Mouse (Mus musculus): ENCODE data around the gene Zmiz2. TPM values are rescaled to one million over a fixed set of nuclear protein-coding genes. Genes with fewer than 3 reads are reported as not detected.
"Not testable (repeated sequence)": the region's sequence is repeated elsewhere in the genome, so short reads cannot be mapped to it uniquely, and the experiment has no call there.

Zmiz2 gene
- total and polyA plus RNA-seq, 3 experiments, result 12.3 to 90.3 (median 35.5) TPM

DNA sequence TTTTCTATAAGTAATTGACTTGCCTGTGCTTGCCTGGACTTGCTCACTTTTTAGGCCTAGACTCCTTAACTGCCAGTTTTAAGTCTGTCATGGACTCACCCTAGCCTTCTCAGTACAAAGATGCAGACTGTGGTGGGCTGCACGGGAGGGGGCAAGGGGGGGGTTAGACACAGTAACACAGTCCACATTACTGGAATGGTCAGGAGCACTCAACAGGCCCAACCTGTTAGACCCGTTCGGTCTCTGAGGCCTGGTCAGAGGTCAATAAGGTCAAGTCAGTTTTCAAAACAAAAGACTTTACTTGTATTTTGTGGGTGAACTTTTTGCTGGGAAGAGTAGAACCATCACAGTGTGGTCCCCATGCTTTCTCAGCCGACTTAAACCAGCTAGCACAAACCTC is 21.7 kb upstream of the Zmiz2 start:
- no peak for TF ChIP-seq USF2 (IDR thresholded peaks at IDR 0.05; ENCODE audit: borderline replicate concordance in 1 of 2, insufficient read depth in 1 of 2, low read depth in 1 of 2, low read length in 2 of 2)
- no peak for TF ChIP-seq KAT2A (conservative IDR thresholded peaks at IDR 0.05; ENCODE audit: low read depth, low read length)
- no peak for TF ChIP-seq USF1 (IDR thresholded peaks at IDR 0.05; ENCODE audit: low read depth, low read length)
- TF ChIP-seq SIN3A (IDR thresholded peaks at IDR 0.05; ENCODE audit: low read length), result no peak
- no peak for TF ChIP-seq RCOR1 (IDR thresholded peaks at IDR 0.05; ENCODE audit: low read depth, low read length)
- TF ChIP-seq GATA1 (IDR thresholded peaks at IDR 0.05; ENCODE audit: low read depth, low read length), result no peak
- no peak for TF ChIP-seq NELFE (IDR thresholded peaks at IDR 0.05; ENCODE audit: low read depth, low read length)
- TF ChIP-seq HCFC1 (IDR thresholded peaks at IDR 0.05; ENCODE audit: low read depth, low read length), result no peak
- no peak for TF ChIP-seq GABPA (IDR thresholded peaks at IDR 0.05; ENCODE audit: low read depth, low read length)
- TF ChIP-seq TCF12 (IDR thresholded peaks at IDR 0.05; ENCODE audit: low read depth, low read length), result no peak
- no peak for TF ChIP-seq POLR2A (IDR thresholded peaks at IDR 0.05; ENCODE audit: control insufficient read depth in 1 of 2, insufficient read depth in 1 of 2, low read depth in 1 of 2, low read length in 2 of 2, poor library complexity in 1 of 2)
- no peak for TF ChIP-seq MAX (IDR thresholded peaks at IDR 0.05; ENCODE audit: low read length)
- no peak for TF ChIP-seq CHD2 (IDR thresholded peaks at IDR 0.05; ENCODE audit: low read length)
- no peak for TF ChIP-seq ELF1 (IDR thresholded peaks at IDR 0.05; ENCODE audit: low read depth, low read length)
- TF ChIP-seq MXI1 (IDR thresholded peaks at IDR 0.05; ENCODE audit: low read depth, low read length), result no peak
- no peak for TF ChIP-seq MAZ (IDR thresholded peaks at IDR 0.05; ENCODE audit: low read depth, low read length)
- no peak for TF ChIP-seq MYC (IDR thresholded peaks at IDR 0.05; ENCODE audit: low read depth, low read length)
- TF ChIP-seq TBP (IDR thresholded peaks at IDR 0.05; ENCODE audit: low read depth, low read length), result no peak

DNA sequence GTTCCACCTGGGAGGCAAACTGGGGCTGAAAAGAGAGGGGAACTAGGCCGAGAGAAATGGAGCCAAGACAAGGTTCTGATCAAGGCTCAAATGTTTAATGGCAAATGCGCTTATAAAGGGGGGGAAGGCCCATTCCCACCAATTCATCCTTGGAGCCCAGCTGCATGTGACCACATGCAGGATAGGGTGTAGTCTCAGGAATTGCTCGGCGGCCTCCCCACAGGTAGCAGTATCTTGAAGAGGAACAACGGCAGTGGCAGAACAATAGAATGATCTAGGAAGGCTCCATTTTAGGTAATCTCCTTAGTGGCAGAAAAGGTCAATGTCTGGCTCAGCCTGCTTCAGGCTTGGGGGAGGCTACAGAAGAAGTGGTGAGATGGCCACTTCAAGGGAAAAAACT is 20.9 kb upstream of the Zmiz2 start:
- not testable (repeated sequence) for H3K27me3 ChIP-seq (ENCODE audit: control insufficient read depth in 1 of 2, insufficient read depth in 2 of 2, low read length in 2 of 2)

More for the DNA sequence above, 21.7 kb upstream of the Zmiz2 start:
- no peaks in the 10 kb centered on the region for H3K9me3 ChIP-seq (replicated peaks; ENCODE audit: insufficient read depth, low read length)
- H3K9ac ChIP-seq (ENCODE audit: control insufficient read depth, low read depth, low read length, poor library complexity, severe bottlenecking), result no peak overlapping the region
- H3K27me3 ChIP-seq (ENCODE audit: control insufficient read depth in 1 of 2, insufficient read depth in 2 of 2, low read length in 2 of 2), result no peaks in the 10 kb centered on the region
- peaks cover 0 to 8% of the 10 kb centered on the region in 2 experiments; a peak in 2 of 4 replicates for H3K36me3 ChIP-seq (ENCODE audit: control insufficient read depth in 1 of 2, insufficient read depth in 2 of 2, low read length in 2 of 2)
- no peak for DNase-seq (ENCODE audit: low read depth, low spot score)
- H3K27ac ChIP-seq (ENCODE audit: control insufficient read depth, low read depth, low read length), result no peak overlapping the region
- H3K4me1 ChIP-seq (ENCODE audit: control insufficient read depth in 1 of 2, insufficient read depth in 2 of 2, low read length in 2 of 2), result peaks cover 0 to 14% of the 10 kb centered on the region in 2 experiments; a peak in 1 of 4 replicates
- H3K4me3 ChIP-seq (ENCODE audit: control insufficient read depth in 1 of 2, insufficient read depth in 1 of 2, low read depth in 2 of 2, low read length in 2 of 2), result no peak overlapping the region
- H3K79me2 ChIP-seq (ENCODE audit: control insufficient read depth, insufficient read depth, low read length, poor library complexity), result no peaks in the 10 kb centered on the region

More for the DNA sequence above, 20.9 kb upstream of the Zmiz2 start:
- not testable (repeated sequence) for H3K79me2 ChIP-seq (ENCODE audit: control insufficient read depth, insufficient read depth, low read length, poor library complexity); H3K9ac ChIP-seq (ENCODE audit: control insufficient read depth, low read depth, low read length, poor library complexity, severe bottlenecking); H3K27ac ChIP-seq (ENCODE audit: control insufficient read depth, low read depth, low read length); H3K36me3 ChIP-seq (ENCODE audit: control insufficient read depth in 1 of 2, insufficient read depth in 2 of 2, low read length in 2 of 2); DNase-seq (ENCODE audit: low read depth, low spot score); H3K4me3 ChIP-seq (ENCODE audit: control insufficient read depth in 1 of 2, insufficient read depth in 1 of 2, low read depth in 2 of 2, low read length in 2 of 2); H3K9me3 ChIP-seq (replicated peaks; ENCODE audit: insufficient read depth, low read length)
- peaks cover 0 to 14% of the 10 kb centered on the region in 2 experiments; a peak in 1 of 4 replicates for H3K4me1 ChIP-seq (ENCODE audit: control insufficient read depth in 1 of 2, insufficient read depth in 2 of 2, low read length in 2 of 2)

All from MEL (cell line).